Mouse (Mus musculus) embryonic facial prominence, embryonic 12.5 days (tissue): ENCODE results near the gene Rptn. TPM values are rescaled to one million over a fixed set of nuclear protein-coding genes. Genes with fewer than 3 reads are reported as not detected.

Source experiments
- microRNA-seq: library from miRNA; unstranded; fragments of <30 nt; microRNA quantifications from one replicate; pipeline ENCODE4, GENCODE M21; 2017
- polyA plus RNA-seq: library from polyadenylated mRNA; unstranded; fragments of >200 nt; fragmentation: Nextera tagmentation; extraction: Ambion mirVana; gene quantifications from 2 replicates; pipeline ENCODE4 v1.2.1, GENCODE M21; 2016

The Rptn gene
- polyA plus RNA-seq, 1 experiment from 2014 or later, result not detected

Small RNA genes lying within 50 kb of the gene (microRNA-seq; reads per million reads assigned to microRNA genes)
- gene Gm22752 (not detected), gene Gm44353 (not detected)

Other genes with a start within 250 kb of the Rptn start
- not detected in 2 replicates for gene Crnn, start 248.9 kb upstream of the Rptn start, polyA plus RNA-seq
- not detected in 2 replicates for gene Flg2, start 196.4 kb upstream of the Rptn start, polyA plus RNA-seq
- not detected in 2 replicates for gene Flg, start 120.2 kb upstream of the Rptn start, polyA plus RNA-seq
- not detected in 2 replicates for gene Hrnr, start 74.0 kb upstream of the Rptn start, polyA plus RNA-seq
- 0.65 and 0.76 TPM in 2 replicates for gene Tchh, start 48.6 kb downstream of the Rptn start, polyA plus RNA-seq
- not detected in 2 replicates for gene Tchhl1, start 75.1 kb downstream of the Rptn start, polyA plus RNA-seq
- gene S100a11, start 126.8 kb downstream of the Rptn start, polyA plus RNA-seq, result 833 and 880 TPM in 2 replicates
- 379 and 392 TPM in 2 replicates for gene S100a10, start 161.4 kb downstream of the Rptn start, polyA plus RNA-seq